Mouse (Mus musculus): Measurements from ENCODE around the gene Vmn2r52.
"Not testable (repeated sequence)": the region's sequence is repeated elsewhere in the genome, so short reads cannot be mapped to it uniquely, and the experiment has no call there.

Vmn2r52 gene

DNA sequence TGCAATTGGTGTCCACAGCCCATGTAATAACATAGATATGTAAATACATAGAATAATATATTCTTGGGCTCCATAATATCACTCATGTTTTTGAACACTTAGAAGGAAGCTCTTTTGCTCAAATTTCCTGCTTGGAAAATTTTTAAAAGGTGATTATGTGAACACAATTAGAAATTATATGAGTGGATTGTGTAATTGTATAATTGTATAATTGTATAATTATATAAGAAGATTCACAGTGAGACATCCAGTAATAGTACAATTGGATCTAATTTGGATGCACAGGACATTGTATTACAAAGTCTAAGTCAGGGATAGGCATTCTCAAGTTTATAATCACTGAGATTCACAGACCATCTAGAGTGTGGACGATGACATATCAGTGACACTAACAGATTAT is at the start of gene Vmn2r52:
Gene Vmn2r52 (minus strand): TSS at position 101 of the 400 bp plus-strand sequence.
- no peak for DNase-seq (ENCODE audit: low read depth)

DNA sequence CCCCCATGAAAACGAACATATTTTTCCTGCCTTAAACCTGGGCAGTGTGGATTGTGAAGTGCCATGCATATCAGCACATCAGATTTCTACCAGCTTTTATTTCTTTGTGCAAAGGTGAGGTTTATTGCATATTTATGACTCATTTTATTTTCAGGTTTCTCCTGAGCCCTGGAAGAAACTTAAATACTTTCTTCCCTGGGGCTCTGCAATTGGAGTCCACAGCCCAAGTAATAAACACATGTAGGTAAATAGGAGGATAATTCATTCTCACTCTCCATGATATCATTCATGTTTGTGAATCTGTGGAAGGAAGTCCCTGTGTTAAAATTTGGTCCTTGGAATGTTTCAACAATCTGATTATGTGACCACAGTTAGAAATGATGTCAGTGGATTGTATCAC is 70.7 kb downstream of the Vmn2r52 start, which contains the start of gene Vmn2r51:
Gene Vmn2r51 (minus strand): TSS at position 101 of the 400 bp plus-strand sequence.
- DNase-seq (ENCODE audit: low read depth) = not testable (repeated sequence)

Measured in NIH3T3 (cell line).